Mouse (Mus musculus) neural tube, embryonic 11.5 days (tissue): ENCODE measurements around the gene Slfn9. TPM values are rescaled to one million over a fixed set of nuclear protein-coding genes. Genes with fewer than 3 reads are reported as not detected.

ENCODE experiments used
- ATAC-seq: fragments of 200-750 bp; cut with Nextera tagmentation; 2 replicates; pipeline ENCODE4 v1.8.0; 2017; ENCODE audit warnings: moderate number of reproducible peaks, mild to moderate bottlenecking, moderate TSS enrichment, moderate library complexity; ENCODE audit not compliant: insufficient read depth, low FRiP score, low TSS enrichment
- DNase-seq: peaks from one replicate; pipeline ENCODE4 v3.0.0-alpha.2; 2015; ENCODE audit warnings: low spot score
- H3K27ac ChIP-seq: fragments of 300-500 bp; sonication (generic); 2 replicates; pipeline ENCODE4 v1.5.1; 2014; ENCODE audit warnings: low read depth, mild to moderate bottlenecking, low read length
- H3K27me3 ChIP-seq: fragments of 300-500 bp; sonication (generic); 2 replicates; pipeline ENCODE4 v1.6.1; 2014; ENCODE audit warnings: mild to moderate bottlenecking, low read length, mixed read lengths; ENCODE audit not compliant: control insufficient read depth, insufficient read depth
- H3K36me3 ChIP-seq: fragments of 300-500 bp; sonication (generic); 2 replicates; pipeline ENCODE4 v1.6.1; 2014; ENCODE audit warnings: mild to moderate bottlenecking, low read length, moderate library complexity, mixed read lengths; ENCODE audit not compliant: control insufficient read depth, insufficient read depth
- H3K4me1 ChIP-seq: fragments of 300-500 bp; sonication (generic); 2 replicates; pipeline ENCODE4 v1.6.1; 2014; ENCODE audit warnings: low read length, mixed read lengths; ENCODE audit not compliant: control insufficient read depth, insufficient read depth
- H3K4me2 ChIP-seq: fragments of 300-500 bp; sonication (generic); 2 replicates; pipeline ENCODE4 v1.6.1; 2014; ENCODE audit warnings: low read depth, mild to moderate bottlenecking, moderate library complexity
- H3K4me3 ChIP-seq: fragments of 300-500 bp; sonication (generic); 2 replicates; pipeline ENCODE4 v1.5.1; 2014; ENCODE audit warnings: low read depth, low read length
- H3K9ac ChIP-seq: fragments of 300-500 bp; sonication (generic); 2 replicates; pipeline ENCODE4 v1.6.1; 2014; ENCODE audit warnings: mild to moderate bottlenecking, low read length
- H3K9me3 ChIP-seq: fragments of 300-500 bp; sonication (generic); 2 replicates; pipeline ENCODE4 v1.6.1; 2016; ENCODE audit warnings: low read length; ENCODE audit not compliant: control insufficient read depth
- whole genome bisulfite sequencing: fragments of 180-500 bp; shearing (Covaris S2); extraction: QIAGEN DNeasy Blood & Tissue Kit; methylation state at CpG from one replicate; pipeline ENCODE4 v1.1.7; 2014; 5-methylcytosine and 5-hydroxymethylcytosine counted together
- polyA plus RNA-seq: library from polyadenylated mRNA; unstranded; fragments of >200 nt; fragmentation: Nextera tagmentation; extraction: Ambion mirVana; gene quantifications from 2 replicates; pipeline ENCODE4 v1.2.1, GENCODE M21; 2014

Gene Slfn9
- polyA plus RNA-seq, 1 experiment from 2014 or later = 9.8 TPM

- Histone ChIP-seq H3K27ac (no peak overlapping the region), H3K4me1 (no peaks in the 10 kb centered on the region), H3K4me3 (no peak overlapping the region), H3K27me3 (no peaks in the 10 kb centered on the region), H3K36me3 (no peaks in the 10 kb centered on the region), H3K9me3 (no peaks in the 10 kb centered on the region), H3K9ac (peak overlapping the region; percentile 23; the same call in 1 of the 2 replicates), H3K4me2 (peak overlapping the region; percentile 28)
- DNase-seq (peak; percentile 68), ATAC-seq (no peak)
- 12% methylated on average over 31 of the region's 31 CpGs for WGBS
Observed at GRCm38 (mm10) chr11:82970712-82971589, 20.7 kb downstream of the Slfn9 start.

- no peak overlapping the region for H3K9ac ChIP-seq
- H3K4me3 ChIP-seq = no peak overlapping the region
- H3K4me1 ChIP-seq = no peaks in the 10 kb centered on the region
- no peaks in the 10 kb centered on the region for H3K36me3 ChIP-seq
- no peak overlapping the region for H3K4me2 ChIP-seq
- 90% methylated on average over 8 of the region's 8 CpGs for WGBS
- ATAC-seq (no peak), DNase-seq (no peak)
- no peak overlapping the region for H3K27ac ChIP-seq
- H3K27me3 ChIP-seq = no peaks in the 10 kb centered on the region
- no peaks in the 10 kb centered on the region for H3K9me3 ChIP-seq
Observed at GRCm38 (mm10) chr11:82962215-82962614, 29.4 kb downstream of the Slfn9 start.

- Histone ChIP-seq H3K9ac (no peak overlapping the region), H3K4me2 (no peak overlapping the region), H3K36me3 (no peaks in the 10 kb centered on the region), H3K9me3 (no peaks in the 10 kb centered on the region), H3K27me3 (no peaks in the 10 kb centered on the region), H3K27ac (no peak overlapping the region), H3K4me1 (no peaks in the 10 kb centered on the region), H3K4me3 (no peak overlapping the region)
- ATAC-seq (no peak), DNase-seq (no peak)
- 81% methylated on average over 2 of the region's 2 CpGs for WGBS
Observed at GRCm38 (mm10) chr11:82961743-82962142, 29.9 kb downstream of the Slfn9 start.

GRCm38 (mm10) chr11:82959613-82960012 is 32.0 kb downstream of the Slfn9 start:
- no peak for ATAC-seq
- Histone ChIP-seq H3K27me3 (no peaks in the 10 kb centered on the region), H3K36me3 (no peaks in the 10 kb centered on the region), H3K4me3 (no peak overlapping the region), H3K9me3 (no peaks in the 10 kb centered on the region), H3K9ac (no peak overlapping the region), H3K4me1 (no peaks in the 10 kb centered on the region), H3K4me2 (no peak overlapping the region), H3K27ac (no peak overlapping the region)
- DNase-seq = no peak
- 13% methylated on average over 4 of the region's 4 CpGs for WGBS

- no peak overlapping the region for H3K27ac ChIP-seq
- H3K9me3 ChIP-seq = no peaks in the 10 kb centered on the region
- H3K4me2 ChIP-seq = no peak overlapping the region
- no peak for ATAC-seq
- H3K4me3 ChIP-seq = no peak overlapping the region
- peaks cover 12% of the 10 kb centered on the region for H3K27me3 ChIP-seq
- no peak overlapping the region for H3K9ac ChIP-seq
- H3K36me3 ChIP-seq = no peaks in the 10 kb centered on the region
- H3K4me1 ChIP-seq = 0 out of 2 replicates have a peak, but pooled peaks cover 1% of the 10 kb centered on the region
- DNase-seq = no peak
- WGBS = 88% methylated on average over 10 of the region's 10 CpGs
Observed at GRCm38 (mm10) chr11:82956925-82957324, 34.7 kb downstream of the Slfn9 start.

GRCm38 (mm10) chr11:82954631-82955030 is 37.0 kb downstream of the Slfn9 start:
- Histone ChIP-seq H3K4me3 (no peak overlapping the region), H3K9ac (no peak overlapping the region), H3K27ac (no peak overlapping the region), H3K4me1 (peaks cover 2% of the 10 kb centered on the region; the same call in 1 of the 2 replicates), H3K27me3 (peaks cover 30% of the 10 kb centered on the region), H3K9me3 (no peaks in the 10 kb centered on the region), H3K36me3 (no peaks in the 10 kb centered on the region), H3K4me2 (no peak overlapping the region)
- WGBS = 79% methylated on average over 6 of the region's 6 CpGs
- ATAC-seq (no peak), DNase-seq (no peak)

GRCm38 (mm10) chr11:82952612-82953542 is 38.8 kb downstream of the Slfn9 start:
- H3K27ac ChIP-seq = no peak overlapping the region
- ATAC-seq = no peak
- H3K4me3 ChIP-seq = no peak overlapping the region
- 71% methylated on average over 9 of the region's 9 CpGs for WGBS
- no peak for DNase-seq
- H3K9me3 ChIP-seq = no peaks in the 10 kb centered on the region
- H3K4me1 ChIP-seq = peaks cover 2% of the 10 kb centered on the region; the same call in 1 of the 2 replicates
- peaks cover 30% of the 10 kb centered on the region for H3K27me3 ChIP-seq
- no peak overlapping the region for H3K4me2 ChIP-seq
- H3K36me3 ChIP-seq = no peaks in the 10 kb centered on the region
- H3K9ac ChIP-seq = no peak overlapping the region

GRCm38 (mm10) chr11:82951865-82952611 is 39.6 kb downstream of the Slfn9 start:
- DNase-seq (no peak), ATAC-seq (no peak)
- H3K4me3 ChIP-seq = no peak overlapping the region
- no peaks in the 10 kb centered on the region for H3K36me3 ChIP-seq
- H3K9ac ChIP-seq = no peak overlapping the region
- 8% methylated on average over 28 of the region's 28 CpGs for WGBS
- H3K4me2 ChIP-seq = peak overlapping the region; percentile 28
- H3K27ac ChIP-seq = no peak overlapping the region
- H3K9me3 ChIP-seq = no peaks in the 10 kb centered on the region
- peaks cover 2% of the 10 kb centered on the region; the same call in 1 of the 2 replicates for H3K4me1 ChIP-seq
- H3K27me3 ChIP-seq = peaks cover 30% of the 10 kb centered on the region
